Mouse (Mus musculus): Measurements from ENCODE around the gene Arpc3. TPM values are rescaled to one million over a fixed set of nuclear protein-coding genes. Genes with fewer than 3 reads are reported as not detected.

Gene Arpc3
- 581 and 726 TPM in 2 replicates for total RNA-seq (2023)

DNA sequence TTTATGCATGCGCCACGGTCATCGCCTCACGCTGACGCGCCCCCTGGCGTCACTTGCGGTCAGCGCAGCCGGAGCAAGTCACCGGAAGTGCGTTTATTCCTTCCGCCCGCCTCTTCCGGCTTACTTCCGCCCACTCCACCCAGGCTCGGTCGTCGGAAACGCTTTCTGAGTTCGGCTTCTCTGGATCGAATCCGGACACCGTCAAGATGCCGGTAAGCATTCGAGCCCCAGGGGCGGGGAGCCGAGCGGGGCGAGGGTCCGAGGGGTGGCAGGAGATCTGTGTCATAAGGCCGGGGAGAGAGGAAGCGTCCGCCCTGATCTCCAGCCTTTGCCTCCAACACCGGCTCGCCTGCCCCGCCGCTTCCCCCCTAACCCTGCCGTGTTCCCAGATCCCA lies at the start of gene Arpc3:
TSS of gene Arpc3 (plus strand) at position 93 of the 395 bp plus-strand sequence.

DNA sequence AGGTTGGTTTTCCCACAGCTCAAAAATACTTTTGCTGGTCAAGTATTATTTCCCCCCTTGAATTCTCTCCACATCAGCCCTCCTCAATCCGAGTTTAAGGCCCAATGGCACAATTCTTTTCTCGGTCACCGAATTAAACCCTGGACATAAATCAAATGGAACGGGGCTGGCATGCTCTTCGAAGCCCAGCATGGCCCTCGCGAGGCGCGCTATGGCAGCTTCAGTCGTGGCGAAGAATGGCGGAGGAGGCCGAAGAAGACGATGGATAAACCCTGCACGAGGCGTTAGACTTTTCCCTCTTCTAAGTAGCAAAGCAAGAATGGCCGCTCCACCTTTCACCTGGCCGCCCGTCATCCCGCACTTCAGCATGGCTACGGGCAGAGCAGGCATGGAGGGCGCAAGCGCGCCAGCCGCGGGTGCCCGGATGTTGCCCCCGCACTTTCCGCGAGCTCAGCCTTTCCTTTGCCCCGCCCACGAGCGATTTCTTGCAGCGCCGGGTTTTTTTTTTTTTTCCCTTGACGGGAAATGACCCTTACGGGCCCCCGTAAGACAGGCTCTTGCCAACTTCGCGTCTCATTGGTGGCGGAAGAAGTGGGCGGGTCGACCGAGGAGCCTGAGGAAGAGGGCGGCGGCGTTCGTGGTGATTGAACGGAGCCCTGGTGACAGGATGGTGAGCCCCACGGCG lies 37.7 kb upstream of the Arpc3 start, which contains the start of the genes Rad9b and Vps29:
TSS of gene Rad9b (minus strand) at position 427 of the 685 bp plus-strand sequence.
TSS of gene Vps29 (plus strand) at position 563 of the 685 bp plus-strand sequence.

DNA sequence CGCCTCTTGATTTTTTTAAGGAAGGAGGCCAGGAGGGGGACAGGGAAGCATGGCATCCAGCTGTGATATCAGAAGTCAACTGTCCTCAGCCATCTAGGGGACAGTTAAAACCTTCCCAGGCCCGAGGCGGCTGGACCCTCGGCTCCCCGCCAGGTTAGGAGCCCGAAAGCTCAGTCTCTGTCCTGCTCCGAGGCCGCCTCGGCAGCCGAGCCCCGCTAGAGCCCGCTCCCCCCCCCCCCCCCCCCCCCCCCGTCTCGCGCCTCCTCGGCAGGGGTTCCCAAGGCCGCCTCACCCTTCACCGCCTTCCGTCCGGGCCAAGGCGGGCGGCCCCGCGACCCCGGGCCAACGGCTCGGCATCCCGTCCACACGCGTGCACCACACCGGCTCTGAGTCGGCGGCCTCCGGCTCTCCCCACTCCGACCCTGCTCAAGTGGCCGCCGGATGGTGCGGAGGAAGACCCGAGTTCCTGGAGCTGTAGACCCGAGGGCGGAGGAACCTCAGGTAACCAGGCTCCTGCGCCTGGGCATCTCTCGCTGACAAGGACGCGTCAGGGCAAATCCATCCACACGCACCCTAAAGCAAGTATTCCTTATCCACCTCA lies 20.0 kb upstream of the Arpc3 start, which contains the start of gene Gpn3:
TSS of gene Gpn3 (plus strand) at position 286 of the 601 bp plus-strand sequence.

DNA sequence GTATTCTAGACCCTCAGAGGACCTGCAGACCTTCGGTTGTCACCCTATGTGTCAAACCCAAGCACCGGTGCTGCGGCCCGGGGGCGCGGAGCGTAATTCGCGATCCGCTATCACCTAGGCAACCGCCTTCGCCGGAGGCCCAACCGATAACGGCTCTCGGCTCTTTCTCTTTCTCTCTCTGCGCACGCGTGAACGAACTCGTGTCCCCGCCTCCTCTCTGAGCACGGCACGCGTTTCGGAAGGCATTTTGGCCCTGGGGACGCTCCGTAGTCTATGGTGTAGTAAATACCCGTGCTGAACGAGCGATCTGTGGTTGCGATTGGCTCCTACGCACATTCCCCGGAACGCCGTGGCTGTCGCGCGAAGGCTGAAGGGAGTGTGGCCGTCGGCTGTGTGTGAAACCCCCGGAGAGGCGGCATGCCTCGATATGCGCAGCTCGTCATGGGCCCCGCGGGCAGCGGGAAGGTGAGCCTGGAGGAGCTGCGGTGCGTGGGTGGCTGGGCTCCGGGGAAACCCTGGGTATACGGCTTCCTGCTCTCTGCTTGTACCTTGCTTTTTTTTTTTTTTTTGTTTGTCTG lies 19.4 kb upstream of the Arpc3 start, which contains the start of gene Fam216a:
TSS of gene Fam216a (minus strand) at position 173 of the 578 bp plus-strand sequence.

DNA sequence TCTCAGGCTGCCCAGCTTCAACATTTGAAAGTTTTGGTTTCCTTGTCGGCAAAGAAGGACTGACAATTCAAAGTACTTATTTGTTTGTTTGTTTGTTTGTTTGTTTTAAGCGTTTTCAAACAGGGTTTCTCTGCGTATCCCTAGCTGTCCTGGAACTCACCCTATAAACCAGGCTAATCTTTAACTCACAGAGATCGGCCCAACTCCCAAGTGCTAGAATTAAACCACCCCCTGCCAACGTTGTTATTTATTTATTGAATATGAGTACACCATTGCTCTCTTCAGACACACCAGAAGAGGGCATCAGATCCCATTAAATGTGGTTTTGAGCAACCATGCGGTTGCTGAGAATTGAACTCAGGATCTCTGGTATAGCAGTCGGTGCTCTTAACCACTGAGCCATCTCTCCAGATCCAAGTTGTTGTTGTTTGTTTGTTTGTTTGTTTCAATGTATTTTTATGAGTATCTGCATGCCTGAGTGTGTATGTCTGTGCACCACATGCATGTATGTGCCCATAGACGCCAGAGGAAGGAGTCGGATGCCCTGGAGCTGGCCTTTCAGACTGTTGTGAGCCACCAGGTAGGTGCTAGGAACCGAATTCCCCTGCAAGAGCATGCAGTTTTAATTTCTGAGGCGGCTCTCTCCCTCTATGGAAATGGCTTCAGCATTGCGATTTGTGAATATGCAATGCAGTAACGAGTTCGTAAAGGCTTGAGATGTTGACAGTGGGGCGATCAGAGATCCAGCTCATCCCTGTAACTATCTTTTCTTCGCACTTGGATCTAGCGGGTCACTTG lies 29.8 kb downstream of the Arpc3 start, which contains the start of gene Anapc7:
TSS of gene Anapc7 (plus strand) at position 423 of the 798 bp plus-strand sequence.

Other genes with a start within 250 kb of the Arpc3 start
- gene Ppp1cc, start 233.6 kb upstream of the Arpc3 start, total RNA-seq (2023): 128 and 167 TPM in 2 replicates
- 90.1 and 98.8 TPM in 2 replicates for gene Hvcn1, start 185.1 kb upstream of the Arpc3 start, total RNA-seq (2023)
- 7.6 TPM in 2 replicates for gene Tctn1, start 127.4 kb upstream of the Arpc3 start, total RNA-seq (2023)
- 11.2 and 14.2 TPM in 2 replicates for gene Pptc7, start 107.5 kb upstream of the Arpc3 start, total RNA-seq (2023)
- gene Rad9b, start 37.6 kb upstream of the Arpc3 start, total RNA-seq (2023): 0.29 TPM in 1 of 2 replicates, not detected in the other
- gene Vps29, start 37.5 kb upstream of the Arpc3 start, total RNA-seq (2023): 52.9 and 57.5 TPM in 2 replicates
- gene Gpn3, start 20.0 kb upstream of the Arpc3 start, total RNA-seq (2023): 8.2 and 11.1 TPM in 2 replicates
- gene Fam216a, start 19.5 kb upstream of the Arpc3 start, total RNA-seq (2023): 4.4 and 5.3 TPM in 2 replicates
- 26.0 and 35.8 TPM in 2 replicates for gene Anapc7, start 29.8 kb downstream of the Arpc3 start, total RNA-seq (2023)
- 53.1 and 73.8 TPM in 2 replicates for gene Atp2a2, start 110.3 kb downstream of the Arpc3 start, total RNA-seq (2023)
- 0.77 and 2.8 TPM in 2 replicates for gene Ift81, start 222.6 kb downstream of the Arpc3 start, total RNA-seq (2023)

Data from neutrophil, adult 65 days (primary cell).